Mouse (Mus musculus): ENCODE results near the gene Tbpl2.

GRCm38 (mm10) chr2:24050459-24050858 is 45.9 kb downstream of the Tbpl2 start:
- TF ChIP-seq GATA1 (IDR thresholded peaks at IDR 0.05; ENCODE audit: borderline replicate concordance, low read length) (no peak), FLI1 (IDR thresholded peaks at IDR 0.05; ENCODE audit: low read length) (no peak)

All from megakaryocyte, embryonic 14.5 days (primary cell).